In genomic region chr14:119294071-119294470, GRCm38 (mm10) we compare ENCODE assay signal across 22 mouse cellular contexts.
DNase-seq lines count a peak whose midpoint lies in the region; ATAC-seq and TF ChIP-seq lines count a peak whose summit lies in the region.
"Had no signal": no experiment of that assay in that cellular context is flagged by ENCODE, and none has a peak within 500 bp of the region (broad histone marks: within the 10 kb centered on the region; RNA-seq: fewer than 3 reads in every experiment).

No protein-coding gene starts in this region.

- no peak overlapping the region for H3K9ac ChIP-seq in hindbrain, postnatal 0 days (replicated peaks; ENCODE audit: low read length)
- H3K9ac ChIP-seq in hindbrain, embryonic 11.5 days (ENCODE audit: low read depth, low read length) = no peak overlapping the region
- no peak overlapping the region for H3K9ac ChIP-seq in midbrain, postnatal 0 days (replicated peaks; ENCODE audit: low read length, poor library complexity, severe bottlenecking)
- H3K9ac ChIP-seq in midbrain, embryonic 11.5 days (ENCODE audit: low read length) = no peak overlapping the region
- H3K9ac ChIP-seq: embryonic facial prominence, embryonic 12.5 days; forebrain, embryonic 13.5 days; forebrain, embryonic 15.5 days; forebrain, postnatal 0 days had no signal

- no peak overlapping the region for H3K4me3 ChIP-seq in hindbrain, postnatal 0 days (ENCODE audit: low read length)
- no peak overlapping the region for H3K4me3 ChIP-seq in hindbrain, embryonic 11.5 days (ENCODE audit: low read depth, low read length)
- no peak overlapping the region for H3K4me3 ChIP-seq in midbrain, postnatal 0 days (ENCODE audit: low read depth, low read length)
- no peak overlapping the region for H3K4me3 ChIP-seq in midbrain, embryonic 11.5 days (ENCODE audit: low read depth, low read length)
- H3K4me3 ChIP-seq: embryonic facial prominence, embryonic 10.5 days; embryonic facial prominence, embryonic 12.5 days; forebrain, embryonic 13.5 days; forebrain, embryonic 15.5 days had no signal

- no peak overlapping the region for H3K4me2 ChIP-seq in hindbrain, postnatal 0 days (ENCODE audit: low read depth, low read length)
- H3K4me2 ChIP-seq in hindbrain, embryonic 11.5 days (replicated peaks; ENCODE audit: low read depth, low read length) = no peak overlapping the region
- no peak overlapping the region for H3K4me2 ChIP-seq in midbrain, postnatal 0 days (ENCODE audit: low read depth, low read length, poor library complexity, severe bottlenecking)
- no peak overlapping the region for H3K4me2 ChIP-seq in midbrain, embryonic 11.5 days
- H3K4me2 ChIP-seq: embryonic facial prominence, embryonic 12.5 days; forebrain, embryonic 13.5 days; forebrain, embryonic 15.5 days had no signal

- H3K27ac ChIP-seq in hindbrain, postnatal 0 days = no peak overlapping the region
- H3K27ac ChIP-seq in hindbrain, embryonic 11.5 days (ENCODE audit: low read depth, low read length) = no peak overlapping the region
- H3K27ac ChIP-seq in midbrain, postnatal 0 days (ENCODE audit: low read depth, low read length) = no peak overlapping the region
- H3K27ac ChIP-seq in midbrain, embryonic 11.5 days (ENCODE audit: low read depth, low read length) = no peak overlapping the region
- H3K27ac ChIP-seq: embryonic facial prominence, embryonic 10.5 days; embryonic facial prominence, embryonic 12.5 days; forebrain, embryonic 13.5 days; forebrain, embryonic 15.5 days had no signal

- H3K27me3 ChIP-seq in hindbrain, postnatal 0 days (ENCODE audit: insufficient read depth, low read length) = no peaks in the 10 kb centered on the region
- no peaks in the 10 kb centered on the region for H3K27me3 ChIP-seq in hindbrain, embryonic 11.5 days (ENCODE audit: control insufficient read depth, insufficient read depth, low read length)
- no peaks in the 10 kb centered on the region for H3K27me3 ChIP-seq in midbrain, postnatal 0 days (ENCODE audit: insufficient read depth, low read length)
- no peaks in the 10 kb centered on the region for H3K27me3 ChIP-seq in midbrain, embryonic 11.5 days (ENCODE audit: control insufficient read depth, insufficient read depth, low read length)
- H3K27me3 ChIP-seq: CH12.LX; embryonic facial prominence, embryonic 12.5 days; forebrain, embryonic 13.5 days; forebrain, embryonic 15.5 days had no signal

- no peaks in the 10 kb centered on the region for H3K4me1 ChIP-seq in hindbrain, postnatal 0 days (ENCODE audit: insufficient read depth, low read length)
- H3K4me1 ChIP-seq in hindbrain, embryonic 11.5 days (replicated peaks; ENCODE audit: control insufficient read depth, insufficient read depth, low read length) = no peaks in the 10 kb centered on the region
- no peaks in the 10 kb centered on the region for H3K4me1 ChIP-seq in midbrain, postnatal 0 days (ENCODE audit: insufficient read depth, low read length)
- no peaks in the 10 kb centered on the region for H3K4me1 ChIP-seq in midbrain, embryonic 11.5 days (ENCODE audit: control insufficient read depth, insufficient read depth, low read length)
- H3K4me1 ChIP-seq: embryonic facial prominence, embryonic 10.5 days; embryonic facial prominence, embryonic 12.5 days; forebrain, embryonic 13.5 days; forebrain, embryonic 15.5 days had no signal

- no peaks in the 10 kb centered on the region for H3K9me3 ChIP-seq in hindbrain, postnatal 0 days (ENCODE audit: low read length)
- H3K9me3 ChIP-seq in hindbrain, embryonic 11.5 days (ENCODE audit: control insufficient read depth, low read length) = no peaks in the 10 kb centered on the region
- no peaks in the 10 kb centered on the region for H3K9me3 ChIP-seq in midbrain, postnatal 0 days (ENCODE audit: low read length)
- no peaks in the 10 kb centered on the region for H3K9me3 ChIP-seq in midbrain, embryonic 11.5 days (ENCODE audit: control insufficient read depth, low read length)
- H3K9me3 ChIP-seq: embryonic facial prominence, embryonic 10.5 days; embryonic facial prominence, embryonic 12.5 days; forebrain, embryonic 13.5 days; forebrain, embryonic 15.5 days had no signal

- 0 out of 2 replicates have a peak, but pooled peaks have one; percentile 32 for ATAC-seq in hindbrain, postnatal 0 days
- ATAC-seq in hindbrain, embryonic 11.5 days (ENCODE audit: low FRiP score) = no peak
- ATAC-seq in midbrain, postnatal 0 days (ENCODE audit: low FRiP score) = no peak
- no peak for ATAC-seq in midbrain, embryonic 11.5 days (ENCODE audit: low FRiP score)
- ATAC-seq: activated CD4-positive, CD25-positive, alpha-beta regulatory T cell, adult 4 months; CD4-positive, CD25-positive, alpha-beta regulatory T cell, adult 4 months; forebrain, embryonic 13.5 days; forebrain, embryonic 15.5 days; forebrain, postnatal 0 days; Patski had no signal

- 66% methylated on average over 6 of the region's 6 CpGs for WGBS in hindbrain, postnatal 0 days
- WGBS in hindbrain, embryonic 11.5 days = 85% methylated on average over 6 of the region's 6 CpGs
- WGBS in midbrain, postnatal 0 days = 88% methylated on average over 6 of the region's 6 CpGs
- WGBS in midbrain, embryonic 11.5 days = 81% methylated on average over 6 of the region's 6 CpGs

- DNase-seq in cerebellum, postnatal 10 days = peak; percentile 53 to 66
- DNase-seq in cerebellum, adult 11 months = no peak
- peak; percentile 35 for DNase-seq in hindbrain, postnatal 0 days (ENCODE audit: low spot score)
- no peak for DNase-seq in hindbrain, embryonic 11.5 days (ENCODE audit: low spot score)
- DNase-seq in midbrain, postnatal 0 days (ENCODE audit: low spot score) = peak; percentile 33
- no peak for DNase-seq in midbrain, embryonic 11.5 days (ENCODE audit: low spot score, missing footprints)
- DNase-seq: adrenal gland, adult 8-10 months; adrenal gland, postnatal 14 days; adrenal gland, postnatal 36 days; B cell, adult 2 months; cerebellum, adult 11-12 months; cerebellum, adult 9-10 months; forebrain, postnatal 0 days had no signal

- TF ChIP-seq CTCF in hindbrain, postnatal 0 days (IDR thresholded peaks at IDR 0.05; ENCODE audit: low read depth) = no peak
- no peak for TF ChIP-seq CTCF in midbrain, postnatal 0 days (IDR thresholded peaks at IDR 0.05)

- H3K36me3 ChIP-seq in hindbrain, postnatal 0 days (ENCODE audit: insufficient read depth, low read length) = no peaks in the 10 kb centered on the region
- no peaks in the 10 kb centered on the region for H3K36me3 ChIP-seq in hindbrain, embryonic 11.5 days (ENCODE audit: control insufficient read depth, insufficient read depth, low read length)
- H3K36me3 ChIP-seq in midbrain, postnatal 0 days (ENCODE audit: insufficient read depth, low read length) = no peaks in the 10 kb centered on the region
- no peaks in the 10 kb centered on the region for H3K36me3 ChIP-seq in midbrain, embryonic 11.5 days (ENCODE audit: control insufficient read depth, insufficient read depth, low read length)
- H3K36me3 ChIP-seq: embryonic facial prominence, embryonic 10.5 days; embryonic facial prominence, embryonic 12.5 days; forebrain, embryonic 15.5 days; G1E had no signal

Comparison
In these comparisons a context has a peak if more than half of its experiments do, and no peak if none do; other contexts are left out.
1. DNase-seq: peak in cerebellum, postnatal 10 days (2 of 2), hindbrain, postnatal 0 days (single experiment) and midbrain, postnatal 0 days (single experiment); none in cerebellum, adult 11 months (single experiment), hindbrain, embryonic 11.5 days (single experiment) and midbrain, embryonic 11.5 days (single experiment).